Mouse (Mus musculus) 3T3-L1 (cell line): ENCODE data around the gene Nrn1l.

Source experiments
- DNase-seq: peaks from one replicate; pipeline ENCODE4 v3.0.0-alpha.2; 2015; ENCODE audit warnings: low read depth, low spot score

Nrn1l gene

GRCm38 (mm10) chr8:105893339-105893738, at the start of gene Nrn1l:
Gene Nrn1l (plus strand): TSS chr8:105893567.
- DNase-seq, result peak; percentile 83

- DNase-seq, result no peak
Measured at GRCm38 (mm10) chr8:105846678-105847077, 46.7 kb upstream of the Nrn1l start.

- no peak for DNase-seq
Measured at GRCm38 (mm10) chr8:105850014-105850413, 43.4 kb upstream of the Nrn1l start.

- no peak for DNase-seq
Measured at GRCm38 (mm10) chr8:105850611-105851010, 42.8 kb upstream of the Nrn1l start.

- peak; percentile 97 for DNase-seq
Measured at GRCm38 (mm10) chr8:105851651-105852143, 41.7 kb upstream of the Nrn1l start.

- no peak for DNase-seq
Measured at GRCm38 (mm10) chr8:105852146-105852729, 41.1 kb upstream of the Nrn1l start.

- DNase-seq, result no peak
Measured at GRCm38 (mm10) chr8:105853178-105853577, 40.2 kb upstream of the Nrn1l start, which contains the start of gene Cenpt. Gene Cenpt (minus strand): TSS chr8:105853278.

GRCm38 (mm10) chr8:105854303-105854702, 39.1 kb upstream of the Nrn1l start:
- no peak for DNase-seq

- DNase-seq, result peak; percentile 97
Measured at GRCm38 (mm10) chr8:105854715-105855216, 38.6 kb upstream of the Nrn1l start, which contains the start of gene Thap11. Gene Thap11 (plus strand): TSS chr8:105855132.

- peak; percentile 61 for DNase-seq
Measured at GRCm38 (mm10) chr8:105855248-105856167, 37.9 kb upstream of the Nrn1l start.

- peak; percentile 40 for DNase-seq
Measured at GRCm38 (mm10) chr8:105856168-105856835, 37.1 kb upstream of the Nrn1l start.

- DNase-seq, result no peak
Measured at GRCm38 (mm10) chr8:105858495-105858894, 34.9 kb upstream of the Nrn1l start.

- no peak for DNase-seq
Measured at GRCm38 (mm10) chr8:105859314-105859713, 34.1 kb upstream of the Nrn1l start.

GRCm38 (mm10) chr8:105860143-105860981, 33.0 kb upstream of the Nrn1l start, which contains the start of gene Nutf2:
Gene Nutf2 (plus strand): TSS chr8:105860580.
- DNase-seq, result peak; percentile 100

- peak; percentile 90 for DNase-seq
Measured at GRCm38 (mm10) chr8:105861951-105862350, 31.4 kb upstream of the Nrn1l start.

GRCm38 (mm10) chr8:105866364-105867029, 26.9 kb upstream of the Nrn1l start:
- peak; percentile 56 for DNase-seq

- peak; percentile 77 for DNase-seq
Measured at GRCm38 (mm10) chr8:105874301-105874700, 19.1 kb upstream of the Nrn1l start.

- peak; percentile 93 for DNase-seq
Measured at GRCm38 (mm10) chr8:105880754-105881520, 12.4 kb upstream of the Nrn1l start, which contains the start of gene Edc4. Gene Edc4 (plus strand): TSS chr8:105880881.

- DNase-seq, result no peak
Measured at GRCm38 (mm10) chr8:105889756-105890465, 3.5 kb upstream of the Nrn1l start.
